Mouse (Mus musculus) ES-E14 (cell line): ENCODE data around the gene Prss48.

Experiments used
- CHD2 ChIP-seq: IDR thresholded peaks from 2 replicates; pipeline ENCODE4 v1.6.1; 2014; ENCODE audit warnings: mild to moderate bottlenecking, low read depth, low read length, inconsistent platforms
- MAFK ChIP-seq: IDR thresholded peaks from 2 replicates; pipeline ENCODE4 v1.6.1; 2014; ENCODE audit warnings: mild to moderate bottlenecking, low read depth, low read length, inconsistent platforms; ENCODE audit not compliant: insufficient read depth
- ZC3H11A ChIP-seq: IDR thresholded peaks from 2 replicates; pipeline ENCODE4 v1.6.1; 2012; ENCODE audit warnings: low read depth, mild to moderate bottlenecking, inconsistent platforms, low read length, borderline replicate concordance
- ZNF384 ChIP-seq: IDR thresholded peaks from 2 replicates; pipeline ENCODE4 v1.6.1; 2012; ENCODE audit warnings: low read depth, low read length, inconsistent platforms

DNA sequence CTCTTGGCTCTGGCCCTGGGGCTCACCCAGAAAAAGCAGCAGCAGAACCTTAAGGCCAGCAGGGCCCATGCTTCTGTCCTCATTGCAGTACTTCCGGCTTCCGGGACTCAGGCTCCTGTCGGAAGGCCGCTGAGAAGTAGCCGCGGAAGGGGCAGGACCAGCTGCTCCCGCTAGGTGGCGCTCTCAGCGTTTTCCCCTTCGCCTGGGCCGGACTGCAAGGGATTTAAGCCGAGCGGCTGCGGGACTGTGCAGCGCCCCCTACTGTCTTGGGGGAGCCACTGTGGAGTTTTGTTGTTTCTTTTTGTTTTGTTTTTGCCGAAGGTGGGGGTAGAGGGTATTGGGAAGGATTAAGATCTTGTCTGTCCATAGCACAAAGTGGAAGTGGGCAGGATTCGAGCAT lies at the start of gene Prss48:
- TF ChIP-seq CHD2 (no peak), MAFK (no peak), ZNF384 (no peak), ZC3H11A (no peak)
